Mouse (Mus musculus) CH12F3 (cell line): ENCODE measurements at regions not wholly inside any gene's neighbourhood (a gene's known extent, or its start where the extent isn't known, plus 50 kb on each side); places are given as distances from the start of the nearest gene placed in this dataset.
"Not testable (repeated sequence)": the region's sequence is repeated elsewhere in the genome, so short reads cannot be mapped to it uniquely, and the experiment has no call there.

ENCODE experiments used
- in situ Hi-C: fragments of 300-500 bp; cut with MboI; formaldehyde crosslinking; loops from 2 replicates; pipeline ENCODE4 v1.14.3; 2020; ENCODE audit warnings: low sequenced_read_pairs

DNA sequence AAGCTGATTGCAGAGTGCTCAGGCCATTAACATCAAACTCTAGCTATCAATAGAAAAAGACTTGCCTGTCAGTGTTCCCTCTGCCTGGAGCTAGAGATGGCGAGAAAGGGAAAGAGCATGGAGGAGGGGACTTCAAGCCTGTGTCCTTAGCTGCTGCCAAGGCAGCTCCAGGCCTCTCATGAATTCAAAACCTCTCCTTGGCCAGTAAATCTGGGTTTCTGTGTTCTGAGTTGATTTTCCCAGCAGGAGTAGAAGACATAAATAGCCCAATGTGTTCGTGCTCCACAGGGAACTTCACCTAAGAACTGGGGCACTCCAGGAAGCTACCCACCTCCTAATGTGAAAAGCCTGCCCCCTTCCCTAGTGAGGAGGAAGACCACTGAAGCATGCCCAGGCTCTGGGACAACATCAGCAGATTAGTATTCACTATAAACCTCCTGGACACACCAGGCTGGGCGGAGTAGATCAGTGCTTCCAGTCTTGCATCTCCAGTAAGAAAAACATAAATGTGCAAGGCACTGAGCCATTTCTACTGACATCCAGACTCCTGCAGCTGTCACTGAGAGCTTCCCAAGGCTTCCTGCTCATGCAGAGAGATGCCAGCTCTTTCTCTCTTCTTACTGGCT lies 433.9 kb downstream of the Tcerg1l start:
- in situ Hi-C loops = no loop called here

DNA sequence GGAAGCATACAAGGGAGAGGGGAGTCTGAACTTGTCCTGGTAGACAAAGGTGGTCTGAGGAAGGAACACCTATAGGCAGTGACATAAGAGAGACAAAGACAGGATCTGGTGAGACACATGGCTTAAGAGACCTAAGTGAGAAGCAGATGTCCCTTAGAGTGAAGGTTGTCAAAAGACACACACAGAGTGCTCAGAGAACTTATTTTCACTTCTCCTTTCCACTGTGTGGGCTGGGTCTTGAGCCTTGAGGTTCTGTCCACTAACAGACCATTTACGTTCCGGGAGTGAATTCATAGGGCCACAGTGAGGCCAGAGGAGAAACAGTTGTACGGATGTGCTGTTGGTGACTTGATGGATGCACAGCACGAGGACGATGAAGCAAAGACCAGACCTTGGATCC lies 422.8 kb downstream of the Tcerg1l start:
- in situ Hi-C loops = no loop called here

DNA sequence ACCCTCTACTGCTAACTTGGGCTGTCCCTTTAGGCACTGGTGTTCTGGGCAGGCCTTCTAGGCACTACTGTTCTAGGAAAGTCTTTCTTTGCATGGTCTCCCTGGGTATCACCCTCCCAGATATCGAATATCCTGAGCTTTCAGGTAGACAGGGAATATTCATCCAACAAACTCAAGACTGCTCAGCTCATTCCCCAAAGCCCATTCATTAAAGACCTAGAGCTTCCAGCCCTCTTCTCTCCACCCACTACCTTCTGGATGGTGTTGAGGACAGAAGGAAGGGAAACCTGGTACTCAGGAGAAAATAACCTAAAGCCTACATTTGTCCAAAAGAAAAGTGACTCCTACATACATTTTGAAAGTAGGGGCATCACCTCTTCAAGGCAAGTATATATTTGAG lies 420.0 kb downstream of the Tcerg1l start:
- in situ Hi-C loops = no loop called here

DNA sequence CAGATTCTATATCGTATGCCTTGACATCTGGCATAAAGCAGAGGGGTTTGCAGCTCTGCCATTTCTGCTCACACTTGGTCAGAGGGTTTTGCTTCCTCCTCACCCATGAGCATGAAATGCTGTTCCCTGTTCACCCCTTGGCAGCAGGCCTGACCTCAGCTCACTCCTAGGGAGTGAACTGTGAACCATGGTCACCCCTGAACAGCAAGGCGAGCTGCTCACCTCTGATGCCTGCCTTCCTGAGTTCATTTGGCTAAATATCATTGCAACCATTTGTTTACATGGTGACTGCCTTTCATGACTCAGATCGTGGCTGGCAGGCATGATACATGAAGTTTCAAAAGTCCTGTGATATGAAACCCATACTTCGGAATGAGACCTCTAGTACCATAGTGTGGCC lies 418.2 kb downstream of the Tcerg1l start:
- in situ Hi-C loops = no loop called here

DNA sequence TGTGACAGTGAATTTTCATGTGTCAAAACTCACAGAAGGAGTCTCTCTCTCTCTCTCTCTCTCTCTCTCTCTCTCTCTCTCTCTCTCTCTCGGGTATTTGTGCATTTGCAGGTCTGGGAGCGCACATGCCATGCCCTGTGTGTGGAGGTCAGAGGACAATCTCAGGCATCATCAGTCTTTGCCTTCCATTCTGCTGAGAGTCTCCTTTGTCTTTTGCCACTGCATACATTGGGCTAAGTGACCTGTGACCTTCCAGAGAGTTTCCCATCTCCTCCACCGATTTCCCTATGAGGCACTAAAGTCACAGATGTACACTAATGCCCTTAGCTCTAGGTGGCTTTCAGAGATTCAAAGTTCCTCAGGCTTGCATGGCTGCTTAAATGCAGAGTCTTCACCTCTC lies 391.7 kb downstream of the Tcerg1l start:
- in situ Hi-C loops = no loop called here

DNA sequence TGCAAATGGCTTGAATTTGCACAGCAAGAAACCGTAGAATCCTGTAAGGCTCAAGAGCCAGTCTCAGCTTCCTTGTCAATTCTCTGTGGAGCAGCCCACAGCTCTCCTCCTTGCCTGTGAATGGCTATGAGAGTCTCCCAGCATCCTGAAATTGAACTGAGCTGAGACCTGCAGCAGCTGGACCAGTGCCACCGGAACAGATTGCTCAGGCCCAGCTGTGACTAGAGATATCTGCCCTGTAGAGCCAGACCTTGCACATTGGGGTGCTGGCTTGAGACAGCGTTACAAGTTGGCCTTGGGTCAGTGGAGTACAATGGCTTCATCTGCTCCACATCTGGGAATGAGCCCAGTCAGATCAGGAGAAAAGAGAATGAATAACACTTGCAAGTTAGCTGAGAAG lies 390.6 kb downstream of the Tcerg1l start:
- in situ Hi-C loops = no loop called here

DNA sequence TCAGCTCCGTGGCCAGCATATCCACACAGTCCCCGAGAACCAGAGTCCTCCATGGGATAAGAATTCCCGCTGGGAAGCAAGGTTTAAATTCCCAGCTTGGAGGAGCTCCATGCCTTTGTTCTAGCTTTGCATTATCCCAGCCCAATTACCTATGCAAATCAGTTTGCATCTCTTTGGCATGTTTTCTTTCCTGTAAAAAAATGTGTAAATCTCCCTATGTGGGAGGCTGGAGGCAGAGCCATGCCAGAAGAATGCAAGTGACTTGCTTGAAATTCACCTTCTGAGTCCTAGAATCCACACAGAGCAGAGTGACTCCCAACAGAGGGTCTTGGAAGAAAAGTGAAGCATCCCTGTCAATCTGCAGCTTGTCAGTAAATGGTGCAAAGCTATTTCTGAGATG lies 388.9 kb downstream of the Tcerg1l start:
- in situ Hi-C loops = no loop called here

DNA sequence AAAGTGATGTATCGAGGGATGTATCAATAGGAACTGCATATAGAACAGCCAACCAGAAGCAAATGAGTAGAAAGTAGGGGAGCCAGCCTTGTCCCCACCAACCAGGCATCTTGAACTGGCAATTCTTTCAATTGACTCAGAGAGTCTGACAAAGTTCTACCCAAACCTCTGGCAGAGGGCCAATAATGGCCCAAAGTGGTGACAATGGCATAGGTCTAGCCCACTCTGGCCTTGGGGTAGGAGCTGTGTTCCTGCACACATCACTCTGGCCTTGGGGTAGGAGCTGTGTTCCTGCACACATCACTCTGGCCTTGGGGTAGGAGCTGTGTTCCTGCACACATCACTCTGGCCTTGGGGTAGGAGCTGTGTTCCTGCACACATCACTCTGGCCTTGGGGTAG lies 373.5 kb downstream of the Tcerg1l start:
- in situ Hi-C loops = not testable (repeated sequence)

DNA sequence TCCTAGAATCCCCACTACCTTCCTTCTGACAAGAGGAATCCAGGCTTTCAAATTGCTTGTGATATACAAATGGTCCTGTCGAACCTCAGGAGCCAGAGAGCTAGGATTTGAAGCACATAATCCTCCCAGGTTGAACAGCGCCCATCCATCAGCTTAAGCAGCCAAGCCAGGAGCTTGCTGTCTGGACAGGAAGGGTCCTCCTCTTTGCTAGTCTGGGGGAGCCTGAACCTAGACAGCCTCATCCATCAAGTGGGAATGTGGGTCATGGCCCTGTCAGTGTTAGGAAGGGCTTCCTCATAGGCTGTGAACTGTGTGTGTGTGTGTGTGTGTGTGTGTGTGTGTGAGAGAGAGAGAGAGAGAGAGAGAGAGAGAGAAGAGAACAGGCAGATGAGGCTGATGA lies 345.8 kb downstream of the Tcerg1l start:
- in situ Hi-C loops = no loop called here

DNA sequence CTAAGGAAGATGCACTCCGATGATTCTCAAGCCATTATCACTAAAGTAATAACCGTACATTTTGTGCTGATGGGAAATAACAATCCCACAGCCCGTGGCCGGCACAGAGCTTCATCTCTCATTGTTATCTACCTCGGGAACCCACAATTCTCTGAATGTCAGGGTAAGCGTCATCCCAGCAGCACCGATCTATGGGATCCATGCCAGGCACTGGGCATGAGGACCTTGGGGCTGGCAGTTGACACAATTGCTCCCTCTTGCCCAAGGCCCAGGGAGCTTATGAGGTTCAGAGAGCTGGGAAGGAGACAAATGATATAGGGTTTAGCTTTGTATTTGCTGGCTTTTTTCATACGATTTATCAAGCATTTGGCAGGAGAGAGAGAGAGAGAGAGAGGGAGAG lies 342.8 kb downstream of the Tcerg1l start:
- in situ Hi-C loops = no loop called here

DNA sequence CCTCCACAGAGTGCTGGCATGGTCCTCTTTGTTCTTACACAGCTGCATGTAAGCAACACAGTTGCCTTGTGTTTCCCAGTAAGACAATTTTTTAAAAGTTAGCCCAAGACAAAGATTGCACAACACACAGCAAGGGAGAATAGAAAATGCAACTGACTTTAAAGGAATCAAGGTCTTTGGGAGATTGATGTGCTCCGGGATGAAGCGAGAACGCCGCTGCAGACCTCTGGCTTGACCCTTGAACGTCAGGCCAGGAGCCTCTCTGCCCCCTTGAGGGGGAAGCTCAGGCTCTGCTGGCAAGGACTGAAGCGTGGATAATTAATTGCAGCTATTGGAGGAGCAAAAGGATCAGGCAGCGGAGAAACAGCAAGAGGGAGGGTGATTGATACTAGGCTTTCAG lies 336.4 kb downstream of the Tcerg1l start:
- in situ Hi-C loops = no loop called here

DNA sequence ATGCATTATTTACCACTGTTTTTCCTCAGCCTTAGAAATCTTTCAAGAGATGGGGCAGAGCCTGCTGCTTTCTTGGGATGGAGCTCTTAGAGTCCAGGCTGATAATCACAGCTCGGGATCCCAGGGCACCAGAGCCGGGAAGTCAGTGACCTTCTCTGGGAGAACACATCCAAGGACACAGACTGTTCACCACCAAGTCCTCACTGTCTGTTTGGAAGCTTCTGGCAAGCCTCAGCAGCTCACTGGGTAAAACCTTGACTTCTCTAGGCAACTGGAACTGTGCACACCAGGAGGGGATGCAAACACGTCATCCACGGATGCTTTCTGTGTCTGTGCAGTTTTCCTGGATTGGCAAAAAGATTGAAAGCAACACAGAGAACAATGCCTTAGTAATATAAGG lies 330.6 kb downstream of the Tcerg1l start:
- in situ Hi-C loops = no loop called here

DNA sequence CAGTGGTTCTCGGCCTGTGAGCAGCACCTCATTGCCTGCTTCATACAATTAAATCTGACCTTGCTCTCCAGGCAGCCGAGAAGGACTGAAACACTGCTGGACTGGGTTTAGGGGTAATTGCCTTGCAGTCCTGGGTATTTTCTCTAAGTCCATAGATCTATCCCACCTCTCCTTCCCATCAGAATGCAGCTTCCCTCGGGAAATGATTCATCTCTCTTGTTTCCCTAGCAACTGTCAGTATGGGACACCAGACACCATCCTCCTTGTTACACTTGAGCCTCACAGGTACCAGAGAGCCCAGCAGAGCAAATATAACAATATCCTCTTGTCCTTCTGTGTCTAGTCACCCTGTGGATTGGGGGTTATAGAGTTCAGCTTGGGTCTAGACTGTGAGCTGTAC lies 322.3 kb downstream of the Tcerg1l start:
- in situ Hi-C loops = no loop called here

DNA sequence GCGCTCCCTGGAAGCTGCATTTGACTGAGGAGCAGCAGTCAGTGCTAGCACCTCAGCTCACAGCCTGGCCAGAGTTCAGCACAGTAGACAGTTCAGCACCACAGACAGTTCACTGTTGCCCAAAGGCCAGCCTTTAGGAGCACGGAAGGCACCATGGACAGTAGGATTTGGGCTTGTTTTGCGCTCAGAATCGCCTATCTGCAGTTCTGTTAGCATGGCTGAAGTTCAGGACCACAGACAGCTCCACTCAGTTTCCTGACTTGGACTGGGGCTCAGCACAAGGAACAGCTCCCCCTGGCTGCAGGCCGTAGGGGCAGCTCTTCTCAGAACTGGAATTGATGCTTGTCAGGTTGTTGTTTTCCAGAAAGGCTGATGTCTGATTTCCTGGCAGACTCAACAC lies 313.6 kb downstream of the Tcerg1l start:
- in situ Hi-C loops = no loop called here

DNA sequence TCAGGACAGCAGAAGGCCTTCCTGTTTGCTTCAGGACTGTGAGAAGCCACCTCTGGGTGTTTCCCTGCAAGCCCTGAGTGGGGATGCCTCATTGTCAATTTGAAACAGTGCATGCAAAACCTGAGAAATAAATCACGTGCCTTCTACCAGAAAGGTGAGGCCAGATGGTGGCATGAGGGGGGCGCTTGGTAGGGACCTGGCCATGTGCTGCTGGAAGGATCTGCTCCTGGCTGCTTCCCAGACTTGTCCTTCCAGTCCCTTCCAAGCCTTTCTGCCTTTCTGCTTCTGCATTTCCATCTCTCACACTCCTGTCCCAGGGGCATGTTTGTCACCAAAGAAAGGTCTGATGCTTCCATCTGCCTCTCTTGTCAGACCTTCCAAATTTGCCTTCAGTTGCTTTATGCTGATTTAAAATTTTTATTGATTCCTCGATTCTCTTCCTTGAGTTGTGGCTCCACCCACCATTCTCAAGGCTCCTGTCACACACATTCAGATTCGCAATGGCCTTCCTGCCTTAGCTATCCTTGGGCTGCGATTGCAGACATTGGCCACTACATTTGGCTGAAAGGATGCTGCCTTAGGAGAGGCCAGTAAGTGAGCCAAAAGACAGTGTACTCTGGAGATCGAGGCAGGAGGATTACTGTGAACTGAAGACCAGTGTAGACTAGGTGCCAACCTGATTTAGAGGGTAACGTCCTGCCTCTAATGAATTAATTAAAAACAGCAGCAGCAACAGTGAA lies 289.9 kb downstream of the Tcerg1l start:
- in situ Hi-C loops = no loop called here

DNA sequence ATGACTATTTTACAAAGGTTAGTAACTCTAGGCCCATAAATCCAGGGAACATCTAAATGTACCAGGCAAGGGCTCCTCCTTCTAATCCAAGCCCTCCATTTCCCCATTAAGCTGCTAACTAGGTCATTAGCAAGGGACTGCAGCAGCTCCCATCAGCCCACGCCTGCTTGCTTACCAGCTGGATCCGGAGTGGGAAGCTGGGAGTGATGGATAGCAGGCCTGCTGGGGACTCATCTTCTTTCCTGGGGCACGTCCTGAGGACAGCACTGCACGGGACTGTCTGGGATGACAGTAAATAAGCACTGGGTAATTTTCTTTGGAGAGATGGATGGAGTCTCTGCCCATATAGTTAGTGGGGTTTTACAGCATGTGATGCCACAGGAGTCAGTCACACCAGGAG lies 276.0 kb downstream of the Tcerg1l start:
- in situ Hi-C loops = no loop called here

DNA sequence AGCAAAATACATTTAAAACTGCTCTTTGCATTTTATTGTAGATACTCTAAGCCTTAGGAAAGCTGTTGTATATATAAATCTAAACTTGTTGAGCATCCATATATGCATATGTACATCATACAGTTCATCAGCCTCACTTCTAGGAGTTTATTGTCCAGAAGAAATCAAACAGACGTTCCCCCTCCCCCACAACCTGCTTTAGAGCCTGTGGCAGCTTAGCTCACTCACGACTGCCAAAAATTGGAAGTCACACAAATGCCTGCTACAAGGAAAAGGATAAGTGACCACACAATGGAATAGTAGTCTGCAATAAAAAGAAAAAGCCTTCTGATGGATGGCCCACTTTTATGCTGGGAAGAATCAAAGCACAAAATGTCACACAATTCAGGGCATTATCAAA lies 267.8 kb downstream of the Tcerg1l start:
- in situ Hi-C loops = no loop called here

DNA sequence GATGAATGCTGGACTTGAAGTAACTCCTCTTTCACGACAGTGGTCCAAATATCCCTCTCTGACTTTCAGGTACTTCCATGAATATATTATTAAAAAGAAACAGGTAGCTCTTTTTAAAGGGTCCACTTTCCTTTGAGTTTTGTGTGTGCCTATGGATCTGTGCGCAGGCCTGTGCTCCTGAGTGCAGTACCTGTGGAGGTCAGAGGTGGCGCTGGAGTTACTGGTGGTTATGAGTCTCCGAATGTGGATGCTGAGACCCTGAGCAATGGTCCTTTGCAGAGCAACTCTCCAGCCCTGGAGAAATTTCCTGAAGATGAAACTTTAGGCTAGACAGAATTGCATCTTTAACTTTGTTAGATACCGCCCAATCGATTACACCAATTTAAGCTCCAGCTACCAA lies 264.1 kb downstream of the Tcerg1l start:
- in situ Hi-C loops = no loop called here

DNA sequence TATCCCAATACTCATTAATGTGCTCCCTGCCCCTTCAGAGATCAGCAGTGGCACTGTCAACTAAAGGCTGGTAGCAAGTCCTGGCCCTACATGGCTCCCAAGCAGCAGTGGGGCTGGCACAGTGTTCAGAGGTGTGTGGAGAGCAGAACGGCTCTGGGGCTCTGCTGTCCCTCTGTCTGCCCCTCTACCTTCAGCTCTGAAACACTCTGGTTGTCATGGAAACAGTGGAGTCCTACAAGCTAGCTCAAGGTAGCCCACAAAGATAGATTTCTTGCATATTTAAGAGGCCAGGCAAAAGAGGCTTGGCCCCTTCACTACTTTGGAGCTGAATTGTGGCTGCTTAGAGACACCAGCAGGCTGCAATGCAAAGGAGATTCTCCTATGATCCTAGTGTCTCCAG lies 259.6 kb downstream of the Tcerg1l start:
- in situ Hi-C loops = no loop called here

DNA sequence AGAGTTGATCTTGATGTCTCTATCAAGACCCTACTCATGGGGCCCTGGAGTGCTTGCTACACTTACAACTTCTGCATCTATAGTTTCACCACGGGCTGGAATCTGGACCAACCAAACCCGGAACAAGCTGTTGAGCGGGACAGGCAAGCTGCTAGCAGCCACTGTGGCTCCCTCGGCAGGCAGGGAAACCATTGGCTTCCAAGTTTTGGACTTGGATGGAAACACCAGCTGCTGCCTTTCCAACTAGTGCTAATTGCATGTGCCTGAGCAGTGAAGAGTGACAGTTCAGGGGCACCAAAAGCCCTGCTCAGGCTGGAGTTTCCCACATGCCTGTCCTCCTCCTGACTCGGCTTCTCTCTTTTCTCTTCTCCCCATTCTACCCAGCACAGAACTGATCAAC lies 257.8 kb downstream of the Tcerg1l start:
- in situ Hi-C loops = no loop called here

DNA sequence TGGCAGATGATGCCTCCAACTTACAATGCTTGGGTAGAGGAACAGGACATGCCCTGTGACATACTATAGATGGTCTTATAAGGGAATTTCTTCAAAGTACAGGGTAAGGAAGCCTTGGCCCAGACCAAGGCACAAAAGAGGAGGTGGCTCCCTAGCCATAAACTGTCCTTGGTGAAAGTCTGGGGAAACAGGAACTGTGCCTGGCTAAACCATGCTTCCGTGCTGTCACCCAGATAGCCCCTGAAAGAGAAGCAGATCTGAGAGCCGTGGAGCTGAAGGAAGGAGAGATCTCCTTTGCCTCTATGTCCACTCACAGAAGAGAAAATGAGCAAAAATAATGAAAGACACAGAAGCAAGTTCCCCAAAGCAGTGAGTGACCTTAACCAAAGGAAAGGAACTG lies 248.0 kb downstream of the Tcerg1l start:
- in situ Hi-C loops = no loop called here

DNA sequence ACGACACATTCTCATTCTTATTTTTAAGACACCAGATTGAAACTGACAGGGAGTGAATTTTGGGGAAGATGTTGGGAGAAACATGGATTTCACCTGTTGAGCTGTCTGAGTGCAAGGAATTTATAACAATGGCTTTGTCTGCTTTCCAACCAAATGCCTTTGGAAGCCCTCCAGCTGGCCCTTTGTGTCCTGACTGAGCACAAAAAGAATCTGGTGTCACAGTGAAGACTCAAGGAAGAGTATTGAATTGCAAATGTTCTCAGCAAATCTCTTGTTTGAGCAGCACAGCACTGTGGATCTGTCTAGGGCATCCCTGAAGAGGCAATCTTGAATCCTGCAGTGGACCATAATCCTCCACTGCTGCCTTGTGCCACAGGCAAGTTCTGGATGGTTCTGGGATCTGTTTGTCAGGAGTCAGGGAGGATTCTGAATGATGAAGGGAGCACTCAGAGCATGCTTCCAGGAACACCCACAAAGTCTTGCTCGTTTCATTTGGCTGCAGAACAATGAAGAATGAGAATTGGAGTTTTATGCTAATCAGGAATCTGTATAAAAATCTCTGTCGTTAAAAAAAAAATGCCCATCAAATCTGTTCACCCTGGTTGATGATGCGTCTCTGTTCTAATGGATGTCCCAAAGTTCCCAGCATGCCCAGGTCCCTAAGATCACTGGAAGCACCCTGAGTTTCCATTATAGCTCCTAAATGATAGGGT lies 243.9 kb downstream of the Tcerg1l start:
- in situ Hi-C loops = no loop called here
